In the genomic region with DNA sequence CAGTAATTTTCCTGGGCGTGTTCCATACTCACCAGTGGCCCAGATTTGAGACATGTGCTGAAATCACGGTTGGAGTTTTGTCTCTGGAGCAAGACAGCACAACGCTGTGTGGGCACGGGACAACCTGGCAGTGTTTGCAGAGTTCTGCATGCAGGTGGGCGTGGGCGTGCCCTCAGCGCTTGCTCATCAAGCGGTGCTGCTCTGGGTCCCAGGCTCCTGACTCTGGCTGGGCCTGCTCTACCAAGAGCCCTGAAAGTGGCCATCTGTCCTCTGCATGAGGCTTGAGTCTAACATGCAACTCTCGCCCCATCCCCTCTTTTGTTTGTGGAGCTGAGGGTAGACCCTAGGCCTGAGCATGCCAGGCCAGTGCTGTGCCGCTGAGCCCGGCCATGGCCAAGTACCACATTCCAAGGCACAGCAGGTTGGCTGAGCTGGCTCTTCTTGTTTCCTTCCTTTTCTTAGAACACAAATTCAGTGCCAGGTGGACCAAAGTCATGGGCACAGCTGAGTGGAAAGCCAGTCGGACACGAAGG, we compare ENCODE assay signal across 10 mouse cellular contexts. TPM values are rescaled to one million over a fixed set of nuclear protein-coding genes. Genes with fewer than 3 reads are reported as not detected.
DNase-seq lines count a peak whose midpoint lies in the region.
"Had no signal": no experiment of that assay in that cellular context is flagged by ENCODE, and none has a peak within 500 bp of the region (broad histone marks: within the 10 kb centered on the region; RNA-seq: fewer than 3 reads in every experiment).

No protein-coding gene starts in this region.

- peak; percentile 82 for DNase-seq in layer of hippocampus, adult 11-12 months (ENCODE audit: low spot score)
- DNase-seq in layer of hippocampus, adult 9-10 months (ENCODE audit: low spot score), result no peak
- DNase-seq in cerebellum, postnatal 14 days, result peak; percentile 77 to 87
- peak; percentile 87 to 91 for DNase-seq in left cerebral cortex, adult 18-20 months (ENCODE audit: low spot score in 2 of 2)
- peak; percentile 82 to 89 for DNase-seq in right cerebral cortex, postnatal 36 days (ENCODE audit: low spot score in 2 of 2)
- no peak for DNase-seq in embryo, embryonic 11 days
- no peak for DNase-seq in ovary, adult 18-20 months (ENCODE audit: low spot score)
- DNase-seq: kidney, postnatal 14 days; lung, postnatal 14 days; thymus, postnatal 14 days had no signal

RNA-seq across cellular contexts. Expression of a gene that starts 36.2 kb away (rescaled TPM):
- total RNA-seq in left cerebral cortex, adult 18-20 months (2021), result 100 to 1,000 TPM; 259 to 266 TPM

RNA-seq across cellular contexts. Expression of a gene that starts 49.3 kb away (rescaled TPM):
- 10 to 100 TPM; 19.3 to 23.5 TPM for total RNA-seq in left cerebral cortex, adult 18-20 months (2021)

Comparison
In these comparisons a context has a peak if more than half of its experiments do, and no peak if none do; other contexts are left out.
1. DNase-seq: peak in layer of hippocampus, adult 11-12 months (single experiment), cerebellum, postnatal 14 days (2 of 2), left cerebral cortex, adult 18-20 months (2 of 2) and right cerebral cortex, postnatal 36 days (2 of 2); none in layer of hippocampus, adult 9-10 months (single experiment), embryo, embryonic 11 days (single experiment) and ovary, adult 18-20 months (single experiment).